Mouse (Mus musculus) stomach, postnatal 0 days (tissue): ENCODE measurements around the gene Fahd1.

Experiments used
- CTCF ChIP-seq: IDR thresholded peaks from 2 replicates; pipeline ENCODE4 v1.5.1; 2016; ENCODE audit warnings: antibody characterized with exemption, low read depth, mild to moderate bottlenecking, moderate library complexity
- EP300 ChIP-seq: optimal IDR thresholded peaks from 2 replicates; pipeline ENCODE3; 2016; ENCODE audit warnings: antibody characterized with exemption

DNA sequence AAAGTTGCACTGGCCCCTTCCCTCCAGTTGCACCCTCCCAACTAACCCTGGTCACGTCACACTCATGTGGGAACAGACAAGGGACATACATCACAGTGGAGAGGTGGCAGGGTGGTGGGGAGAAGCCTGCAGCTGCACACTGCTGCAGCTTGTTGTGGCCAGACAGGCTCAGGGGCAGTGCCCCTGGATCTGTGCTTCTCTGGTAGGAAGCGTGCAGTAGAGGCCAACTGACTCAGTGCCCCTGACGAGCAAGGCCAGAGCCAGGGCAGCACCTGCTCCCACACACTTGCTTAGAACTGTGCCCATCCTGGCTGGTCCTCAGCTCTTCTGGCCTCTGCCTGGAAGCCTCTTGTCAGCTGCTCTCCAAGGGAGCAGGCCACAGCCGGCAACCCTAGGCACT, 47.4 kb upstream of the Fahd1 start:
- TF ChIP-seq CTCF (no peak), EP300 (no peak)
